Mouse (Mus musculus) thymus, postnatal 14 days (tissue): ENCODE measurements at regions not wholly inside any gene's neighbourhood (a gene's known extent, or its start where the extent isn't known, plus 50 kb on each side); places are given as distances from the start of the nearest gene placed in this dataset.
"Not testable (repeated sequence)": the region's sequence is repeated elsewhere in the genome, so short reads cannot be mapped to it uniquely, and the experiment has no call there.

Experiments used
- DNase-seq: peaks from one replicate; pipeline ENCODE4 v3.0.0; 2021

GRCm38 (mm10) chr9:115426682-115427081 lies 116.5 kb upstream of the Stt3b start:
- no peak for DNase-seq

- DNase-seq: no peak
These were observed 120.0 kb upstream of the Stt3b start for GRCm38 (mm10) chr9:115430271-115430670.

DNA sequence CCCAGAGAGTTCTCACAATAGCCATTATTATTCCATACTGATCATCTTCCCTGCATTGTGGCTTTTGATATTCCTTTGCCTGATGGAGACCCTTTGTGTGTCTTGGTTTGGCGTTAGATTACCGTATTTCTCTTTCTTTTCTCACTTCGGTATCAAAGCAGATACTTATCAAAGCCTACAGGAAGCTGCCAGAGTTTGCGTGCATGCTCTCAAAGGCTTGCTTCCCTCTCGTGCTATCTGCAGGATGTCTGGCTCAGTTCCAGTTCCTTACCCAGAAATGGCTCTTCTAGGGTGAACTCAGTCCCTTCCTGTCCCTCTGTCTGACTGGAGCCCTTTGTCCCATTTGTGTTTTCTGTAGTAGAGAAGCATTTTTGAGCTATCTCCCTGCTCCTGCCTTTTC lies 124.5 kb upstream of the Stt3b start:
- peak; percentile 48 for DNase-seq

GRCm38 (mm10) chr9:115436301-115436700 lies 126.1 kb upstream of the Stt3b start:
- DNase-seq: no peak

- not testable (repeated sequence) for DNase-seq
These were observed 128.0 kb upstream of the Stt3b start for GRCm38 (mm10) chr9:115438234-115438633.

DNA sequence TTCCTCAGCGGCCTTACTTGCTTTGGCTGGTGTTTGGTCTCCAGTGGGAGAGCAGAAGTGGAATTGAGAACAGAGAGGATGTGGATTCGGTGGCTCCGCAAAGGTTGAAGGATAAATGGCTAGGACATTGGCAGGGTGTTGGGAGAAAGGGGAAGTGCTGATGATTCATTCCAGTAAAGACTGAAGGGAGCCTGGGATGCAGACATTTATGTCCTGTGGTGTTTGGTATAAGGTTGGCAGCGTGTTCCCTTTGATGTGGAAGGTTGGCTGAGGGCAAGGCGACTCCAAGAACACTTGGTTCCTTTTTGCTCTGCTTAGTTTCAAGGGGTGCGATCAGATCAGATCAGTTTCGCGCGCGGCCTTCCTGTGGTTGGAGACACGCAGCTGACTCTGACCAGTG lies 136.5 kb upstream of the Stt3b start:
- no peak for DNase-seq

DNA sequence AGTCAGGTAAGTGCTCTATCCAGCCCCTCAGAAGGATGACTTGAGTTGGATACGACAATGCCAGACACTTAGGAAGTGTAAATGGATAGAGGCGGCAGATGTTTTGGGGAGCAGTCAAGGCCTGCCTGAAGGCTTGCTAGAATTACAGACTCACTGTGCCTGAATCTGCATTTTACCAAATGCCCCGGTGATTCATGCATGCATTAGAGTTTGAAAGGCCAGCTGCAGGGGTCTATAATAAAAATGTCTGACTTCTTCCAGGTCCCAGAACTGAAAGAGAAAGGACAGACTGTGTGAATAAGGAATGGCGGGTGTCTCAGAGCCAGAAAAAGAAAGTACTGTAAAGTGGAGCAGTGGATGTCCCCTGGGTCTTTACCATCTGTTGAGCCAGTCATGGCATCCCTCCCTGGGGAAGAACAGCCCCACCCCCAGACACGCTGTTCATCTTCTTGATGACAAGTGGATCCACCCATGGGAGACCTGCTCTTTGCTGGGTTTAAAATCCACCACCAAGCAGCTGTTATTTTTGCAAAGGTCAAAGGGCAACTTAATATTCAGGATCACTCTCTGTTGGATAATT lies 140.6 kb upstream of the Stt3b start:
- no peak for DNase-seq

DNA sequence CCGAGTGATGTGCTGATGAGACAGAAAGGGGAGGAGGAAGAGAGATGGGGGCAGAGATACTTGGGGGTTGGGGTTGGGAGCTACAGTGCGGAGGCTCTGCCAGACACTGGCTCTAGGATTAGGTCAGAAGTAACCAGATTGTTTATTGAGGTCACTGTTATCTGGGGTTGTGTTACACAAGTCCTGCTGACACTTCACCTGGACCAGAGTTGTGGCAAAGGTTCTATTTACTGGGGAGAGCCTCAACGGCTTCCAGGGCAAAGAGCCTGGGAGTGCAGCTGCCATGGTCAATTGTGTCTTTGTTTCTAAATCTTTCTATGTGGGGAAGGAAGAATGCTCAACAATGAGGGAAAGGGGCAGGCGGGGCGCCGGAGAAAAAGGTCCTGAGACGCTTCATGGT lies 144.6 kb upstream of the Stt3b start:
- DNase-seq: no peak

GRCm38 (mm10) chr9:115456121-115456520 lies 145.9 kb upstream of the Stt3b start:
- no peak for DNase-seq

- DNase-seq: no peak
These were observed 146.4 kb upstream of the Stt3b start for GRCm38 (mm10) chr9:115456638-115457037.

GRCm38 (mm10) chr9:115457889-115458710 lies 147.9 kb upstream of the Stt3b start:
- DNase-seq: peak; percentile 2

GRCm38 (mm10) chr9:115459075-115459474 lies 148.9 kb upstream of the Stt3b start:
- not testable (repeated sequence) for DNase-seq

DNA sequence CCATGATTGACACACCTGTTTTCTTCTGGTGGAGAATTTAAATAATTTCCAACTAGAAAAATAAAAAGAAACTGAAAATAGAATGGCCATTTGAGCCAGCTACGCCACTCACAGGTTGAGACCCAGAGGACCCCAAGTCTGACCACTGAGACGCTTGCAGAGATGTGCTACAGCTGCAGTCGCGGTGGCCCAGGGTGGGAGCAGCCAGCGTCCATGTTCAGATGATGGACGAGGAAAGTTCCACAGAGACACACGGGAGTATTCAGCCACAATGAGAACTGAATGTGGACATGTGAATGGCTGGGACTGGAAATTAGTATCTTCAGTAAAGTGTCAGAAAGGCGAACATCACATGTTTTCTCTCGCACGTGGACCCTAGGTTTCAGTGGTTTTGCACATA lies 155.1 kb upstream of the Stt3b start:
- no peak for DNase-seq

DNA sequence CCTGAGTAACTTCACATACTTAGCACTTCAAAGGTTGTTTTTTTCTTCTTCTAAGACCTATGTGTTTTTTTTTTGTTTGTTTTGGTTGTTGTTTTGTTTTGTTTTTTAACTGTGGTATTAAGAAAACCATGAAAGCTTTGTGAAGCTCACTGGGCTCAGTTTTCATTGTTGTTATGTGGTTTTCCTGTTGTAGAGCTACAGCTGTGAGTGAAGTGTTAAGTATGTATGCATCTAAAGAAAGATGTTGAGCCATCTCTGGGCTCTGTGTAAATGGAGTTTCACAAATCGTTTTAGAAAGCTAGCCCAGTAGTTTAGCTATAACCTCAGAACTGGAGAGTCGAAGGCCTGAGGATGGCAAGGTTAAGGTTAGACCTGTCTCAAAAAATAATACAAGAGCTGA lies 158.4 kb upstream of the Stt3b start:
- DNase-seq: no peak

- DNase-seq: peak; percentile 43
These were observed 161.4 kb upstream of the Stt3b start for GRCm38 (mm10) chr9:115471582-115471981.

DNA sequence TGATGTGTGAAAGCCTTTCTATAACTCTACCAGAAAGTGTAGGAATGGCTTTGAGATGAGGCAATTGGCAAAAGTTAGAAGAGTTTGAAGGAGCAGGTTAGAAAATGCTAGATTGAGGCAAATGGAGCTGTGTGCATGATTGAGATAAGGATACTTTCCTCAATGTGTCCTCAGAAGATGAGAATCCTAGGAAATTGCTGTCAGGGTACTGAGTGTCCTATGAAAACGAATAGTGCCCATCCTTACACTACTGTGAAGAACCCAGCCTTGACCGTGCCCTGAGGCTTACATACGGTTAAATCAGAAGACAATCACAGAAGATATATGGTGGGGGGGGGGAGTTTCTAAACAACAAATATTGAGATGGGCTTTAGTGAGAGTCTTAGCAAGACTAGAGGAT lies 162.8 kb upstream of the Stt3b start:
- no peak for DNase-seq

GRCm38 (mm10) chr9:115473847-115474246 lies 163.6 kb upstream of the Stt3b start:
- DNase-seq: no peak

DNA sequence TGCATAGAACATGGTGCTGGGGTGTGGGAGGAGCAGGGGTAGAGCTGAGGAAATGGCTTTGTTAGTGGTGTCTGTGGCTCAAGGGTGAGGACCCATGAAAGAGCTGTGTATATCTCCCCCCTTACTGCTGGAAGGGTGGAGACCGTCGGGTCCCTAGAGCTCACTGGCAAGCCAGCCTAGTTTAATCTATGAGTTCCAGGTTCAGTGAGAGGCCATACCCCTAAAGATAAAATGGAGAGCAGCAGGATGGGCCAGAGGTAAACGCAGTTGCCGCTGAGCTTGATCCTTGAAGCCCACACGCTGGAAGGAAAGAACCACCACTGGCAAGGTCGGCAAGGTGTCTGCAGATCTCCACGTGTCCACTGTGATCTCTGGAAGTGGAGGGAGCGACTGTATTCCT lies 164.1 kb upstream of the Stt3b start:
- DNase-seq: no peak

DNA sequence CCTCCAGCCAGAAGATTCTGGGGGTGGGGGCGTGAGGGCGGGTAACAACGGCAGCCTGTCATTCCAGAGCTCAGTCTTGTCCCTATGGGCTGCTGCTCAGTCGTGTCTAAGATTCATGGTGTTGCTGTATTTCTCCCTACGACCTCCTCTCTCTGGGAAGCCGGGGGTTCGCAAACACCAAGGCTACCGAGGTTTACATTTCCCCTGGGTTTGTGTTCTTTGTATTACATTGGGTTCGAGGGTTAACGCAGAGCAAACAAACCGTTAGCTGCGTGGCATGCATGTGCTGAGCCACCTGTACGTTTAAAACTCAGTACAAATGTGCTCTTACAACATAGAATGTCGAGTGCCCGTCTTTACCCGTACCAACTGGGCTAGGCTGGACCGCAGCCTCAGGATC lies 166.0 kb upstream of the Stt3b start:
- peak; percentile 2 for DNase-seq

DNA sequence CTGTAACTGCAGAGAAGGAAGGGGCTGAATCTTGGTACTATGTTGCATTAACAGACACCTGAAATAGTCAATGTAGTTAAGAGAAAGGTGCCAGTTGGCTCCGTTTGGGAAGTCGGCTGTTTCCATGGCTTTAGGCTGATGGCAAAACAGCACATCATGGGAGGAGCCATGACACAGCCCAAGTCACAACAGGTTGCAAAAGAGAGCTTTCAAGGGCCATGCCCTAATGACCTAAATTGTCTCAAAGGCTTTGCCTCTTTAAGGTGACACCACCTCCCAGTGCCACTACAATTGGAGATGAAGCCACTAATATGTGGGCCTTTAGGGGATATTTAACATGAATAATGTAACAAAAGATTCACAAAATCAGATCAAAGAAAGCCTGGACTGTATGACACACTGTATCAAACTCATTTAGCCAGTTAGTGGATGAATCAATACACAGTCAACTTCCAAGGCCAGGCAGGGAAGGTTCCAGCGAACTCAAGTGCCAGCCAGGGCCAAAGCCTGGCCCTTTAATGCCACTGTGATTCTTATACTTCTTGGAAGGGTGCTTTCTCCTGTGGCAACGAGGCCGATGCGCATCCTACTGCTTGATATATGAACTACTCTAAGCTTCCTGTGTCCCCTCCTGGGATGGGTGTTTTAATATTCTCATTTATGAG lies 167.5 kb upstream of the Stt3b start:
- DNase-seq: peak; percentile 1

- DNase-seq: peak; percentile 4
These were observed 168.7 kb upstream of the Stt3b start for GRCm38 (mm10) chr9:115478946-115479345.

GRCm38 (mm10) chr9:115481176-115481575 lies 171.0 kb upstream of the Stt3b start:
- peak; percentile 29 for DNase-seq

DNA sequence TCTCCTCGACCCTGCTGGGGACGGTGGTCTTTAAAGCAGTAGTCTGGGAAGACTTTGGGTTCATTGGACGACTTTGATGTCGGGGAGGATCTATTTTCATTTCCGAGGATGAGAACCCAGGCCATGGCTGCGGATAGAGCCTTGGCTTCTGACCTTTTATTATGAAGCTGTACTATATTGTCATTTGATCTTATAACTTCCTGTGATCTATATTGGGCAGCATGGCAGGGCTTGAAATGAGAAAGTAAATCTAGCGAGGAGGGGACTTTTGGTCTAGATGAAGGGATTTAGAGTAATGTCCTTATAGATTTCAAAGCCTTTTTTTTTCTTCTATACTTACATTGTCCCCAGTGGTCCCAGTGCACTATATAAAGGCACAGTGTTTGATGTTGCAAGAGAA lies 172.8 kb upstream of the Stt3b start:
- no peak for DNase-seq

- no peak for DNase-seq
These were observed 173.5 kb upstream of the Stt3b start for GRCm38 (mm10) chr9:115483721-115484120.
